Mouse (Mus musculus): ENCODE data around the gene 1700012B07Rik. TPM values are rescaled to one million over a fixed set of nuclear protein-coding genes. Genes with fewer than 3 reads are reported as not detected.

The 1700012B07Rik gene
- polyA plus RNA-seq, 1 experiment from 2014 or later = not detected

DNA sequence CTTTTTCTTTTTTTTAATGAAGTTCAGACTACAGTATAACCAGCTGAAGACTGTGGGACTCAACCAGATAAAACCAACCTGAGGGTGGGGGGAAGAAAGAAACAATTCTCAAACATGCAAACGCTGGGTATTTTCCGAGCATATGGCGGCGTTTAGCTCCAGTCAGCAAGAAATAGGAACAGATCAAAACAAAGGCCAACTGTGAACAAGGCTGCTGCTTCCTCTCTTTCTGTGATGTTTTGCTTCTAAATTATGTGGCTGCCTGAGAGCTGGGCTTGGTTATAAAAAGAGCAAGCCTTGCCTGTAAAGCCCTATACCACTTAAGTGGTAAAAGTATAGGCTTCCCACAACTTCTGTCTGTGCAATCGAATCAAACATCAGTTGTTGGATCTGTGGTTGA, 42.5 kb downstream of the 1700012B07Rik start:
- Histone ChIP-seq H3K4me1 (replicated peaks) (no peaks in the 10 kb centered on the region), H3K9me3 (no peaks in the 10 kb centered on the region), H3K27ac (no peak overlapping the region), H3K36me3 (no peaks in the 10 kb centered on the region), H3K9ac (no peak overlapping the region), H3K4me2 (no peak overlapping the region), H3K27me3 (no peaks in the 10 kb centered on the region), H3K4me3 (no peak overlapping the region)
- 81% methylated on average over 5 of the region's 5 CpGs for WGBS
- ATAC-seq (ENCODE audit: low FRiP score) = no peak

DNA sequence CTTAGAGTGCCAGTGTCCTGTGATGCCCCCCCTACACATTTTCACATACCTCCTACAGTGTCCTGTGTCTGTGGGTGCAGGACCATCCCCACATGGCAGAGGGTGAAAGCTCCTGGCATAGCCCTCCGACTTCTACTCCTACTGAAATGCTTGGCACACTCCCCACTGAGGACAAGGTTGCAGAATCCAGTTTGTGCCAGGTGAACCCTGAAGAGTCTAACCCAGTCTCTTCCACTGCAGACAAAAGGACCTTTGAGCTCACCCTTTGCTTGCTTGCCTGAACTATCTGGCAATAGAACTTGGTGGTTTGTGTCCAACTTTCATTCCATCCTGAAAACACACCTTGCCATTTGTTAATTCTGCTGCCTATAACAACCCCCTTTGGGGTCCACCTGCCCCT, 56.5 kb downstream of the 1700012B07Rik start:
- Histone ChIP-seq H3K9me3 (no peaks in the 10 kb centered on the region), H3K4me2 (no peak overlapping the region), H3K27ac (no peak overlapping the region), H3K36me3 (no peaks in the 10 kb centered on the region), H3K27me3 (no peaks in the 10 kb centered on the region), H3K4me3 (no peak overlapping the region), H3K9ac (no peak overlapping the region), H3K4me1 (replicated peaks) (no peaks in the 10 kb centered on the region)
- ATAC-seq (ENCODE audit: low FRiP score) = no peak
- 88% methylated on average over 1 of the region's 1 CpGs for WGBS

DNA sequence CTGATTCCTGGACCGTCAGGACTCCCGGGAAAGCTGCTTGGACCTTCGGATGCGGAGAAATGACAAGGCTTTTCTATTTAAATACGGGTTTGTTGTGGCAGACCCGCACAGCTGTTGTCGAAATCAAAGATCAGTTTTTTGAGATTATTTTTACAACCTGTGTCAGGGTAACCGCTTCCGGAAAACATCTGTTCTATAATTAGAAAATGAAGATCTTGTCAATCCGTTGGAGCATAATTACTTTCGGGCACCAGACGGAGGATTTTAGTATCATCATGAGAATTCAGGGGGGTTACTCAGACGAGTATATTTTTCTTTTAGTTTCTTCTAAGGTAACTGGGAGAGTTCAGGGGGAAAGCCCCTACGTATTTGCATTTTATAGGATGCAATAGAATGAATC, 57.7 kb downstream of the 1700012B07Rik start:
- no peaks in the 10 kb centered on the region for H3K4me1 ChIP-seq (replicated peaks)
- no peak overlapping the region for H3K9ac ChIP-seq
- no peaks in the 10 kb centered on the region for H3K9me3 ChIP-seq
- 81% methylated on average over 14 of the region's 14 CpGs for WGBS
- no peak for ATAC-seq (ENCODE audit: low FRiP score)
- H3K27me3 ChIP-seq = no peaks in the 10 kb centered on the region
- no peak overlapping the region; the same call in 1 of the 2 replicates for H3K27ac ChIP-seq
- H3K36me3 ChIP-seq = no peaks in the 10 kb centered on the region
- no peak overlapping the region for H3K4me2 ChIP-seq
- H3K4me3 ChIP-seq = no peak overlapping the region

DNA sequence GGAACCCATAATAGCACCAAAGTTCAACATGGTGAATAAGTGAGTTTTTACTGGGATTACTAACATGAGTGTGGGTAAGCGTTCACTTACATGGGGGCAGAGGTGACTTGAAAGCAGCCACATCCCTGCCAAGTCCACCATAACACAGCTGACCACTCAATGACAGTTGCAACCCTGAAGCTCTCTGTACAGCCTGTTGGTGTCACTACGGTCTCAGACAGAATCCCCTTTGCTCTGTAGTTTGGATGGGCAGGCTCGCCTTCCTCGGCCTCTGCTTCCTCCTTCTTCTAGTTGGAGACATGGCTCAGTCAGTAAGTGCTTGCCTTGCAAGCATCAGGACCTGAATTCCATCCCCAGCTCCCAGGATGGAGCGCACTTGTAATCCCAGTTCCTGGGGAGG, 58.8 kb downstream of the 1700012B07Rik start:
- Histone ChIP-seq H3K4me1 (replicated peaks) (no peaks in the 10 kb centered on the region), H3K9ac (no peak overlapping the region), H3K4me3 (no peak overlapping the region), H3K9me3 (no peaks in the 10 kb centered on the region), H3K27me3 (no peaks in the 10 kb centered on the region), H3K36me3 (no peaks in the 10 kb centered on the region), H3K27ac (no peak overlapping the region), H3K4me2 (no peak overlapping the region)
- no peak for ATAC-seq (ENCODE audit: low FRiP score)
- WGBS = 77% methylated on average over 5 of the region's 5 CpGs

DNA sequence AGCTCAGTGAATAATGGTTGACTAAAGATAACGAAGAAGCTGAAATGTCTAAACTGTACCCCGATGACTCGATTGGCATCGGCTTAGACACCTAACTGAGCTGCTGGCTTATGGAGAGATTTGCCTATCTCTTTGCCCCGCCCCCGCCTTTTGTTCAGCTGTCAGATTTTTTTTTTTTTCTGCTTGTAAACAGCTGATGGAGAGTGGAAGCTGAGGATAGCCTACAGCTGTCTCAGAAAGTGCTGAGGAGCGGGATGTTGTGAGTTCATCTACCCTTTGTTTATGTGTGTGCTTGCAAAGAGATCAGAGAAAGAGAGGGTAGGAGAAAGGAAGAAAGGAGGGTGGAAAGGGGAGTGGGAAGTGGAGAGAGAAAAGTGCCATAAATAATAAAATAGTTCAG, 67.8 kb downstream of the 1700012B07Rik start:
- H3K9me3 ChIP-seq = no peaks in the 10 kb centered on the region
- H3K4me1 ChIP-seq (replicated peaks) = 0 out of 2 replicates have a peak, but pooled peaks cover 3% of the 10 kb centered on the region
- H3K4me2 ChIP-seq = no peak overlapping the region
- H3K36me3 ChIP-seq = no peaks in the 10 kb centered on the region; the same call in 1 of the 2 replicates
- H3K27ac ChIP-seq = no peak overlapping the region
- H3K9ac ChIP-seq = no peak overlapping the region
- WGBS = 88% methylated on average over 7 of the region's 7 CpGs
- no peak overlapping the region for H3K4me3 ChIP-seq
- H3K27me3 ChIP-seq = no peaks in the 10 kb centered on the region
- ATAC-seq (ENCODE audit: low FRiP score) = no peak

DNA sequence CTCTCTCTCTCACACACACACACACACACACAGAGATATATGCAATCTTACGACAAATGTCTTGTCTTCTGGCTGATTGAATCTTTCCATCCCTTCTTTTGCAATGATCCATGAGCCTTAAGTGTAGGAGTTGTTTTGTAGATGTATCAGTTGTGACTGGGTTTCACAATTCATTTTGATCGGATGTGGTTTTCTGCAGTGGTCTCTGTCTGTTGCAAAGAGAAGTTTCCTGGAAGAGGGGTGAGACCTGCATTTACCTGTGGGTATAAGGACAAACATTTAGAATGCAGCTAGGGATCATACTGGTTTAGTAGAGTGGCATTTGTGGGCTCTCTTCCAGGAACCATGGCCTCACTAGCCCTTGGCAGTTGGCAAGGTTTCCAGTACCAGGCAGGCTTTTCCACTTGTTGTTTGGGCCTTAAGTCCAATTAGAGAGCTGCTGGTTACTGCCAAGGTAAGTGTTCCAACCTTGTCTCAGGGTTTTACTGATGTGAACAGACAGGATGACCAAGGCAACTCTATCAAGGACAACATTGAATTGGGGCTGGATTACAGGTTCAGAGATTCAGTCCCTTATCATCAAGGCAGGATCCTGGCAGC, 69.1 kb downstream of the 1700012B07Rik start:
- Histone ChIP-seq H3K4me3 (no peak overlapping the region), H3K9me3 (no peaks in the 10 kb centered on the region), H3K4me2 (no peak overlapping the region), H3K36me3 (no peaks in the 10 kb centered on the region; the same call in 1 of the 2 replicates), H3K27me3 (no peaks in the 10 kb centered on the region), H3K9ac (no peak overlapping the region), H3K4me1 (replicated peaks) (0 out of 2 replicates have a peak, but pooled peaks cover 3% of the 10 kb centered on the region), H3K27ac (no peak overlapping the region)
- no peak for ATAC-seq (ENCODE audit: low FRiP score)
- WGBS = 90% methylated on average over 2 of the region's 2 CpGs

DNA sequence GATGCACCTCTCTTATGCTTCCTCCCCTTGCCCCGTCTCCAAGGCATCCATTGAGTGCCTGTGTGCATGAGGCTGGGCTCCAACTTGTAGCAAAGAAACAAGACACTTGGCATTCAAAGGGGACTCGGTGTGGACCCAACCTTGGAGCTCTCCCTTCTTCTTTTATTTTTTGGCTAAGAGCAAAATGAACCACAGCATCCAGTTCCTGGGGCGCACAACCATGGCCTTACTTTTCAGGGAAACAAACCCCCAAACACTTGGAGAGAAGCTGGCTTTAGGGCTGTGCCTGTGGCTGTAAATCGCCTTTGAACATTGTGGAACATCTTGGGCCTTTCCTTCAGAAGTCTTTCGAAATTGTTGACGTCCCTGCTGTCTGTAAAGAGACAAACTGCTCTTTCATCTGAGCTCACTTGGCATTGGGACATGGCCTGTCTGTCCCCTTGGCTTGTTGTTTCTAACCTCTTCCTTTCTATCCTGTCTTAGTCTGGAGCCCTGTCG, 73.7 kb downstream of the 1700012B07Rik start:
- H3K9ac ChIP-seq = no peak overlapping the region
- H3K4me1 ChIP-seq (replicated peaks) = peaks cover 9% of the 10 kb centered on the region; the same call in 1 of the 2 replicates
- no peaks in the 10 kb centered on the region for H3K9me3 ChIP-seq
- WGBS = 80% methylated on average over 7 of the region's 7 CpGs
- no peaks in the 10 kb centered on the region for H3K36me3 ChIP-seq
- H3K27me3 ChIP-seq = no peaks in the 10 kb centered on the region
- H3K4me3 ChIP-seq = no peak overlapping the region
- H3K4me2 ChIP-seq = no peak overlapping the region
- no peak overlapping the region for H3K27ac ChIP-seq
- no peak for ATAC-seq (ENCODE audit: low FRiP score)

DNA sequence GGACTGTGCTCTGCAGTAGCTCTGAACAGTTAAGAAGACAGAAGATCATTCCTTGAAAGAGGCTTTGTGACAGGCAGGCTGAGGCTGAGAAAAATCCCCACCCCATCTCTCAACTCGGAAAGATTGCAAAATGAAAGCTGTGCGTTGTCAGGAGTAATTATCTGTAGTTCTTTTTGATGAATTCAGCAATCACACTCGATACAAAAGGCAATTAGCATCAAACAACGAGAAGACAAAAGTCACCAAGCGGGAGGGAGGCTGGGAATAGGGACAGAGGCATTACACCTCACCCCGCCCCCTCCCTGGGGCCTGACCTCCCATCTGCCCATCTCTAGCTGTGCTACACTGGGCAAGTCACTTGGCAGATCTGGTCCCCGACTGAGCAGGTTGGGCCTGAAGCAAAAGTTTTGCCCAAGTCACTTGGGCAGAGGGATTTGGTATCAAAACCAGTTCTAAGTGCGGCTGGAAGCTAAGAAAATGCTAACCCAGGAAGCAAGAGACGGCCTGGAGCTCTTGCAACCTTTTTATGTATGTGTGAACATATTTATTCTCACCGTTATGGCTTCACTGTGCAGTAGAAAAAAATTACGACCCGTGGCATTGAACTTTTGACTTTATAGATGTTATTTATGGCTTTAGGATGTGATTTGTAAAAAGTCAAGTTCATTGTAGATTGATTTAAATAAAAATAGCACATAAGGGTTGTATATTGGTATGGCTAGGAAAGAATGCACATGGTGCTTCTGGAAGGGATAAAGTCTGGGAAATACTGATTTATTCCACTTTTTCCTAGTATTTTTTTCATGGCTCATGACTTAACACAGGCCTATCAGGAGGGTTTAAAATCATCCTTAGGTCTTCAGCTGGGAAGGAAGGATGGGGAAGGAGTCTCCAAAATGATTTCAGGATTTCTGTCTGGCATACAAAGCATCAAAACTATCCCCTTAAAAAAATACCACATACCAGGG, 75.9 kb downstream of the 1700012B07Rik start:
- H3K4me1 ChIP-seq (replicated peaks) = peaks cover 9% of the 10 kb centered on the region; the same call in 1 of the 2 replicates

DNA sequence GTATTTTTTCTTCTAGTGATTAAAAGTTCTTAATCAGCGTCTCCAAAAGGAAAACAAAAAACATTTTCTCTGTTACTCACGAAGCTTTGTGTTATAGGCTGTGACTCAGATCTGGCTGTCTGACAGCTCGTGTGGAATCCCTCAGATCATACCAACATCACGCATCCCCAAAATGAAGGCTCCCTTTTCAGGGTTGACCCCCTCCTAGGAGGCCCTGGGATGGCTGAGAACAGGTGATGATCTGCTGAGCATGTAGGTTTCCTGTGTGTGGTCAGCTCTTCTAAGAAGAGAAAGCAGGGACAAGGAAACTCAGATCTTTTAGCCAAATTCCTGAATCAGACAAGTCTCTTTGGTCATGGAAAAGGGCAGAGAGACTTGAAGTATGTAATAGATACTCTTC, 82.6 kb downstream of the 1700012B07Rik start:
- ATAC-seq (ENCODE audit: low FRiP score) = no peak
- H3K9ac ChIP-seq = no peak overlapping the region
- H3K9me3 ChIP-seq = no peaks in the 10 kb centered on the region
- no peaks in the 10 kb centered on the region for H3K27me3 ChIP-seq
- H3K27ac ChIP-seq = no peak overlapping the region
- no peak overlapping the region for H3K4me3 ChIP-seq
- no peak overlapping the region for H3K4me2 ChIP-seq
- H3K4me1 ChIP-seq (replicated peaks) = no peaks in the 10 kb centered on the region
- no peaks in the 10 kb centered on the region for H3K36me3 ChIP-seq
- WGBS = 93% methylated on average over 4 of the region's 4 CpGs

More for the DNA sequence above, 75.9 kb downstream of the 1700012B07Rik start:
- Histone ChIP-seq H3K4me3 (no peak overlapping the region), H3K27ac (no peak overlapping the region), H3K9me3 (no peaks in the 10 kb centered on the region), H3K36me3 (no peaks in the 10 kb centered on the region), H3K9ac (no peak overlapping the region), H3K4me2 (no peak overlapping the region), H3K27me3 (no peaks in the 10 kb centered on the region)
- WGBS = 38% methylated on average over 12 of the region's 12 CpGs
- ATAC-seq (ENCODE audit: low FRiP score) = no peak

DNA sequence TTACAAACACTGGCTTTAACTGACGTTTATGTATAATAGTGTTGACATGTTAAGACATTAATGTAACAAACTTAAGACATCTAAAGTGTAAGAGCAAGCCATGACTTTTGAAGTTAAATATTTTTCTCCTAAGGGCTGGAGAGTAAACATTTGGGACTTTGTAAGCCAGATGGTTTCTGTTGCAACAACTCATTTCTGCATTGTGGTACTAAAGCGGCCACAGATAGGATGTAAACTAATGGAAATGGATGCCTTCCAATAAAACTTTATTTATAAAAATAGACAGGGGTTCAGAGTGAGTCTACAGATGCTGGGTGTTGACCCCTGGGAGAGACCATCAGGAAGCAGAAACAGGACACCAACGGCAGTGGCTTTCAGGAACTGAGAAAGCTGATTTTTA, 89.9 kb downstream of the 1700012B07Rik start:
- 84% methylated on average over 3 of the region's 3 CpGs for WGBS
- H3K9me3 ChIP-seq = no peaks in the 10 kb centered on the region; the same call in 1 of the 2 replicates
- ATAC-seq (ENCODE audit: low FRiP score) = no peak

More for the DNA sequence above, 89.9 kb downstream of the 1700012B07Rik start:
- H3K36me3 ChIP-seq = no peaks in the 10 kb centered on the region
- H3K27ac ChIP-seq = no peak overlapping the region
- no peak overlapping the region for H3K4me3 ChIP-seq
- H3K27me3 ChIP-seq = no peaks in the 10 kb centered on the region
- H3K4me1 ChIP-seq (replicated peaks) = no peaks in the 10 kb centered on the region
- H3K9ac ChIP-seq = no peak overlapping the region
- no peak overlapping the region for H3K4me2 ChIP-seq
